11 mouse cellular contexts compared by ENCODE assay signal in the genomic region with DNA sequence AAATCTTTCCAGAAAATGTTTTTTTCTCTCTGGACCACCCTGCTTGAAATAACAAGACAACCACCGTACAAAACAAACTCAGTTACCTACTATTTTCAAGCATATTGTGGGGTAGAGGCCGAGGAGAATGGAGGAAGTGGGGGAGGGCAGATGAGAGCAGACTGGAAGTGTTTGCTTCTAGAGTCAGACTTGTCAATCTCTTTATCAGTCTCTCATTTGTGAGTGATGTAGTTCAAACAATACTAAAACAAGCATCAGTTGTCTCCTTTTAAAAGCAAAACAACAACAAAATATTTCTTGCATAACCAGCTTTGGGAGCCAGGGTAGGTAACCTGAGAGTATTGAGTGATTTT.
DNase-seq lines count a peak whose midpoint lies in the region; ATAC-seq and TF ChIP-seq lines count a peak whose summit lies in the region.
"Had no signal": no experiment of that assay in that cellular context is flagged by ENCODE, and none has a peak within 500 bp of the region (broad histone marks: within the 10 kb centered on the region; RNA-seq: fewer than 3 reads in every experiment).

No protein-coding gene starts in this region.

- H3K4me1 ChIP-seq in forebrain, embryonic 13.5 days: peaks cover 31% of the 10 kb centered on the region
- H3K4me1 ChIP-seq in forebrain, embryonic 16.5 days (replicated peaks; ENCODE audit: control insufficient read depth, insufficient read depth, low read length): peaks cover 13% of the 10 kb centered on the region
- peaks cover 44% of the 10 kb centered on the region for H3K4me1 ChIP-seq in lung, embryonic 15.5 days
- peaks cover 15% of the 10 kb centered on the region for H3K4me1 ChIP-seq in bone marrow macrophage, adult 2 months (ENCODE audit: control insufficient read depth, insufficient read depth, low read length)

- no peaks in the 10 kb centered on the region for H3K36me3 ChIP-seq in forebrain, embryonic 13.5 days (ENCODE audit: poor library complexity, severe bottlenecking)
- no peaks in the 10 kb centered on the region for H3K36me3 ChIP-seq in forebrain, embryonic 16.5 days (ENCODE audit: control insufficient read depth, insufficient read depth)
- H3K36me3 ChIP-seq in lung, embryonic 15.5 days: no peaks in the 10 kb centered on the region

- no peak overlapping the region for H3K4me3 ChIP-seq in forebrain, embryonic 13.5 days
- no peak overlapping the region for H3K4me3 ChIP-seq in forebrain, embryonic 16.5 days (replicated peaks; ENCODE audit: low read length)
- H3K4me3 ChIP-seq in lung, embryonic 15.5 days: no peak overlapping the region
- peak overlapping the region; percentile 18 for H3K4me3 ChIP-seq in bone marrow macrophage, adult 2 months (ENCODE audit: insufficient read depth, low read length)
- H3K4me3 ChIP-seq: heart, adult 2 months had no signal

- ATAC-seq in forebrain, embryonic 13.5 days: no peak
- no peak for ATAC-seq in forebrain, embryonic 16.5 days
- no peak for ATAC-seq in lung, embryonic 15.5 days (ENCODE audit: borderline replicate concordance, extremely low read depth, low FRiP score, low TSS enrichment)
- 0 out of 2 replicates have a peak, but pooled peaks have one; percentile 14 for ATAC-seq in megakaryocyte progenitor cell, adult 5-6 weeks (replicated peaks; ENCODE audit: poor library complexity)

- H3K27me3 ChIP-seq in forebrain, embryonic 13.5 days: no peaks in the 10 kb centered on the region
- H3K27me3 ChIP-seq in forebrain, embryonic 16.5 days (replicated peaks; ENCODE audit: control insufficient read depth, insufficient read depth, low read length): no peaks in the 10 kb centered on the region
- no peaks in the 10 kb centered on the region for H3K27me3 ChIP-seq in lung, embryonic 15.5 days

- no peak overlapping the region for H3K4me2 ChIP-seq in forebrain, embryonic 13.5 days
- no peak overlapping the region for H3K4me2 ChIP-seq in forebrain, embryonic 16.5 days (ENCODE audit: low read length)
- no peak overlapping the region for H3K4me2 ChIP-seq in lung, embryonic 15.5 days

- TF ChIP-seq POLR2A in bone marrow macrophage, adult 2 months (IDR thresholded peaks at IDR 0.05; ENCODE audit: borderline replicate concordance, low read depth, low read length): no peak

- no peak for TF ChIP-seq CTCF in bone marrow macrophage, adult 2 months (IDR thresholded peaks at IDR 0.05; ENCODE audit: low read depth, low read length)

- DNase-seq in lung, postnatal 36 days: no peak
- DNase-seq in kidney, adult 18-20 months: no peak
- no peak for DNase-seq in embryo, embryonic 10 days (ENCODE audit: low spot score)
- DNase-seq: cerebellum, adult 8-10 months; embryo, embryonic 11 days had no signal

- peak overlapping the region; percentile 19; the same call in 1 of the 2 replicates for H3K27ac ChIP-seq in forebrain, embryonic 13.5 days
- no peak overlapping the region for H3K27ac ChIP-seq in forebrain, embryonic 16.5 days (ENCODE audit: low read length)
- peak overlapping the region; percentile 29 for H3K27ac ChIP-seq in lung, embryonic 15.5 days
- peak overlapping the region; percentile 1; the same call in 1 of the 2 replicates for H3K27ac ChIP-seq in bone marrow macrophage, adult 2 months (ENCODE audit: insufficient read depth, low read depth, low read length)
- H3K27ac ChIP-seq: heart, adult 2 months had no signal

- H3K9me3 ChIP-seq in forebrain, embryonic 13.5 days (replicated peaks): no peaks in the 10 kb centered on the region
- no peaks in the 10 kb centered on the region for H3K9me3 ChIP-seq in forebrain, embryonic 16.5 days (ENCODE audit: control insufficient read depth, low read length)
- no peaks in the 10 kb centered on the region for H3K9me3 ChIP-seq in lung, embryonic 15.5 days

- H3K9ac ChIP-seq in forebrain, embryonic 13.5 days: no peak overlapping the region
- no peak overlapping the region for H3K9ac ChIP-seq in forebrain, embryonic 16.5 days (replicated peaks; ENCODE audit: low read depth, low read length)
- no peak overlapping the region for H3K9ac ChIP-seq in lung, embryonic 15.5 days

- 47% methylated on average over 2 of the region's 2 CpGs for WGBS in forebrain, embryonic 13.5 days
- WGBS in forebrain, embryonic 16.5 days: 21% methylated on average over 2 of the region's 2 CpGs
- whole genome bisulfite sequencing in lung, embryonic 15.5 days: 8% methylated on average over 2 of the region's 2 CpGs
